Mouse (Mus musculus) layer of hippocampus, adult 18-20 months (tissue): ENCODE results near the gene Zfp46. TPM values are rescaled to one million over a fixed set of nuclear protein-coding genes. Genes with fewer than 3 reads are reported as not detected.

Source experiments
- DNase-seq, 2 experiments: peaks; one replicate each; pipeline ENCODE4 v3.0.0; 2022; ENCODE audit warnings: low spot score in 2 of 2
- total RNA-seq, 2 experiments: library from RNA; stranded (reverse); gene quantifications; 2 replicates each; pipeline ENCODE4 v1.2.3; 2021

Zfp46 gene
- total RNA-seq, 2 experiments from 2014 or later, result 34.2 to 34.6 TPM

DNA sequence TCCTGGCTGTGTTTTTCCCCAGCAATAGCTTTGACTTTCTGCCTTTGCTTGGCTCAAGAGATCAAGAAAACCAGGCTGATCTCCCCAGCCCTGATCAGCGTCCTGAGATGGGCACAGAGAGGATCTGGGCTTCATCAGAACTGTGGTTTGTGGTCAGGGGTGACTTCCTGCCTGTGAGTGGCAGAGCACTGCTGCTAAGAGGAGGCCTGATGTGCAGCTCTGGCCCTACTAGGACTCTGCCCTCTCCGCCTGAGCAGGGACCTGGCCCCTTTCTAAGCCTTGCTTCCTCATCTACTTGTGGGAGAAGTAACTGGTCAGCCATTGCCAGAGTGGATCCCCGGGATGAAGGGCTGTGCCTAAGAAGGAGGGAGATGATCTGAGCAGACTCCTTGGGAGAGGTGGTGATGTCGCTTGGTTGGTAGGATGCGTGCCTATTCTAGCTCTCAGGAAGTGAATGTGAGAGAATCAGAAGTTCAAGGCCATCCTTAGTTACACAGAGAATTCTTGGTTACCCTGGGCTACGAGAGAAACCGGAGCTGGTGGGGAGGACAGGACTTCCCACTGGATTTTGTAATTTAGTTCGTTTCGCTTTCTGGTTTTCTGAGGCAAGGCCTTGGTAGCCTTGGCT lies 17.7 kb upstream of the Zfp46 start:
- DNase-seq, result no peak

DNA sequence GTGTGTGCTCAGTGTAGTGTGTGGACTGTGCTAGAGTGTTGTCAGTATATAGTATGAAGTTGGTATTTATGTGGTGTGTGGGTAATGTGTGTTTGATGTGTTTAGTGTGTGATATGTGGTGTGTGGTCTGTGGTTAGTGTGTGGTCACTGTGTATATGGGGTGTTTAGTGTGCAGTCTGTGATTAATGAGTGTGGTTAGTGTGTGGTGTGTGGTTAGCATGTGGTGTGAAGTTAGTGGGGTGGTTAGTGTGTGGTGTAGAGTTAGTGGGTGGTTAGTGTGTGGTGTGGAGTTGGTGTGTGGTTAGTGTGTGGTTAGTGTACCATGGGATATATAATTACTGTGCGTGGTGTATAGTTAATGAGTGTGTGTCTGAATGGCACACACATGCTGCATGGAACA lies 15.6 kb upstream of the Zfp46 start:
- no peak for DNase-seq

DNA sequence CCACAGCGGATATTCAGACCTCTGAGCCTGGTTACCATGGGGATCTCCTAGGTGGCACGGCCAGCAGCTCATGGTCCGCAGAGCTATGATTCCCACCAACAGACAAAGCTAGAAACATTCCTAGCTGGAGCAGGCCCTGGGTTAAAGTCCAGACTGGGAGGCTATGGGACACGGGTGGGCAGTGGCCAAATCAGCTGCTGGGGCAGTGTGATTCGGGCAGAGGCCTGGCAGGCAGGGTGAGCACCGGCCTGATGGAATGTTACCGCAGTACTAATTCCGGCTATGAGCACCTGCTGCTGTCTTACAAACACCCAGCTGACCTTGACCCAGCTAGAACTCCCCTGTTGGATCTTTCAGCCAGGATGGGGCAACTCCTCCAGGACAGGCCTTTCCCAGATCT lies 13.8 kb upstream of the Zfp46 start:
- DNase-seq, result no peak

DNA sequence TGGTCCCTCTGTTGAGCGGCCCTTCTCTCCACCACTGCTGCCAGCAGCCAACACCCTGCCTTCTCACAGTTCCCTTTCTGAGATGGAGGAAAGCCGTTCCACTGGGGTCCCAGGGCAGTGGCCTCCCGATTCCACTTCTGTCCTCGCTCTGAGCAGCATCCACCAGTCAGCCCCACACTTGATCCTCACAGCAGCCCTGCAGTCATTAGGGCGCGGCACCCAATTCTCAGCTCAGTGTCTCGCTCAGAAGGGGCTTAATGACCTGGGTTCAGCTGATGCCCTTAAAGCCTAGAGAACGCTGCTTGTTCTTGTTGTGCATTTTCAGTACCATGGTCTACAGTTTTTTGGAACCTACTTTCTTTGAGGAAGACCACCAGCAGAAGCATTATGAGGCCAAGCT lies 3.4 kb upstream of the Zfp46 start:
- no peak for DNase-seq

DNA sequence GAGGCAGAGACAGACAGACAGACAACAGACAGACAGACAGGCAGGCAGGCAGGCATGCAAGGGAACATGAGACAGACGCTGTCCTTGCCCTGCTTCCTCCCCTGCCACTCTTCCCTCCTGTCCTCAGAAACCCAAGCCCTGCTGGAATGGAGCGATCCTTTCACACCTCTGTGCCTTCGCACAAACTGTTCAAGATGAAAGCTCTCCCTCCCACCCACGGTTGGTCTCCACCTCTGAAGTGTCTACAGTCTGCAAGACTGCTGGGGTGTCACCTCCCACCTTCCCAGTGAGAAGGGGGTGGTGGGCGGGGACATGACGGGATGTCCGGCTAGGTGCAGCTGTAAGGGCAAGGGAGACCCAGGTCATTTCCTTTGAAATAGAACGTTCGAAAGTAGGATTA lies 2.9 kb upstream of the Zfp46 start:
- DNase-seq, result no peak

DNA sequence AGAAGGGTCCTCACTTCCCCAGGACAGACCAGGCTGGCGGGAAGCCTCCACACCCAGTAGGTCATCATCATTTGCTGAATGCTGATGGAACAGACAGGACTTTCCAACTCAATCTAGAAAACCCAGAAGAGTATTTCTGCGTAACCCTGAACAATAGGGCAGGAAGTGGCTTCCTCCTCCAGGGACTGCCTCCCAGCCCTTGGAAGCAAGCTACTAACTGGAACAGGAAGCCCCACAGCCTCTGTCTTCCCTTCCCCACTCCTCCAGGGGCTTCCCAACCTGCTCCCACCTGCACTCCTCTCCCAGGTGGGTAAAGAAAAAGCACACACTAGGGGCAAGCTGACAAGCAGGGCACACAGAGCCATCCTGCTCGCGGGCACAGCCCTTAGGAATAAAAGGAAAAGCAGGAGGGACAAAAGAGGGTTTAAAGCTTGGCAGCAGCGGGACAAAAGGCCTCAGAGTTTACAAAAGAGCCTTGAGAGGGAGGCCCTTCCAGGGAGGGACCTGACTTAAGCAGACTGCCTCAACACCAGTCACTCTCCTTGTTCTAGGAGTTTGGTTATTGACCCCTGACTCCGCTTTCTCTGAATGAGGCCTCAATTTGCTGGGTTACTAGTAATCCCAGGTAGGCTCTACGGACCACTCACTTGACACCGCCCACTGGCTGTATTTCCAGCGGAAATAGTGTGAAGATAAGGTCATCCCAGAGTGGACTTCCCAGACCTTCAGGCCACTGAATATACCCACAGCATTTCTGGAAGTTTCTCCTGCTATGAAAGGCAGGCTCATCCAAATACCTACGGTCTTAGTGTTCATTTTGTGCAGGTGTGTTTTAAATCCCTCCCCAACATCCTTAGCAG lies 1.6 kb upstream of the Zfp46 start:
- DNase-seq, result no peak

DNA sequence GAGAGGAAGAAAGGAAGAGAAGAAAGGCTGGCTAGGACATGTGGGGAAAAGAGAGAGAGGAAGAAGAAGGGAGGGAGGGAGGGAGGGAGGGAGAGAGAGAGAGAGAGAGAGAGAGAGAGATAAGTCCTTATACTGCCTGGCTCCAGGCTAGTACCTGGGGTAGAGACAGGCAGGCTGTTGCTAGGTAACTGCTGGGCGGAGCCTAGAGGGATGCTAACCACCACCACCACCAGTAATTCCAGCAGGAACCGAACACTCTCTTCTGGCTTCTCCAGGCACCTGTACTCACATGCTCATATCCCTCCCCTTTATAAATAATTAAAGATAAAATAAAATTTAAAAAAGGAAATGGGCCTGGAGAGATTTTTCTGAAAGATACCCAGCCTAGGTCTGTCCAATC lies 700 bp upstream of the Zfp46 start:
- no peak for DNase-seq

DNA sequence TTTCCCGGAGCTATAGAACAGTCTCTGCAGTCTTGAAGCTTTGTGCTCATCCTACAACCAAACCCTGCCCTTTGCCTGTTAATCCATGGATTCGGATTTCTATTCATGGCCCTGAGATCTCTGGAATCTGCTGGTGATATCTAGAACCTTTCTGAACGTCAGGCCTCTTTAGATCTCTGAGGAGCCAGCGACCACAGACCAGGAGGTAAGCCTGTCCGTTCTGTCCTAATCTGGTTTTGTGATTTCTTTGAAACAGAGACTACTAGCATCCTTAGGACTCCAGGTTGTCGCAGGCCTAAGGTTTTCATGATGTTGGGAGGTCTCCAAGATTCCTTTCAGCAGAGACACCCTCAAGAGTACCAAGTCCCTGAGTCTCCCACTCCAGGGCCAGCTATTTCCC lies 408 bp downstream of the Zfp46 start:
- DNase-seq, result no peak

DNA sequence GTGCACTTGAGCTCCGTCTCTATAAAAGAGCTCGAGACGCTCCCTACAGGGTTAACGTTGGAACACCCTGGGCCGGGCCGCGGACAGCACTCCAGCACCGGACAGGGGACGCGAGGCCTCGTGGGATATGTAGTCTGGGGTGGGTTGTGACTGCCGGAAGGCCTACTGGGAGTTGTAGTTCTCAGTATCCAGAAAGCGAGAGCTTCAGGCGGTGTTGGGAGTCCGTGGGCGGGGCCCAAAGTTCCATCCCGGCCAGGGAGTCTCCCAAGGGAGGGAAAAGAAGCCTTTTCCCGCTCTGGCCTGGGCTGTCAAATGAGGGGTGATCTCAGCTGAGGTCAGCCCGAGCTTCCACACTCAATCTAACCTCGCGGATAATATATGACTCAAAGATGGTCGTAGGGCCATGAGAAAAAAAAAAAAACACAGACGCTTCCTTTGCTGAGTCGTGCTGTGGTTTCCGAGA lies 896 bp downstream of the Zfp46 start:
- DNase-seq, result peak; percentile 91 to 97

DNA sequence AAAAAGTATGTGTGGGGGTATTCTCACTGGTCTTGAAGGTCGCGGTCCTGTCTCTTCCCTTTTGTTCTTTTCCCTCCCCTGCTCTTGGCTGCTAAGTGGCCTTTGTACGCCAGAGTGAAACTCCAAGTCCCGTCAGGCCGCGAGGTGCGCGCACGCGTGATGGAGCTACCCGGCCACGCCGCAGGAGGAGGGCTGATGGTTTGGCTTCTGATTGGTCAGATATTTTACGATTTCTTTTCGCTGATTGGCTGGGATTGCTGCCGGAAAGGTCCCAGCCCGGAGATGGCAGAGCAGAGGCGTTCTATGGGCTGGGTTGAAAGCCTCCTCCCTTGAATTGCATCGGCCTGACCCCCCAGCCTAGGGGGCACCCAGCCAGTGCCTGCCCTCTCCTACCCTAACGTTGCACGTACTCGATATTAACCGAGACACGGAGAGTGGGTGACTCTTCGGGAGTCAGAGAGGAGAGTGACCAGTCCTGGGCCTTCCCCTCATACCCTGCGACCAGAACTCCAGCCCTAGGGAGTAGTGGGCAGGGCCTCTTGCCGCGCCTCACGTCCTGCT lies 1.4 kb downstream of the Zfp46 start:
- peak; percentile 95 to 98 for DNase-seq

DNA sequence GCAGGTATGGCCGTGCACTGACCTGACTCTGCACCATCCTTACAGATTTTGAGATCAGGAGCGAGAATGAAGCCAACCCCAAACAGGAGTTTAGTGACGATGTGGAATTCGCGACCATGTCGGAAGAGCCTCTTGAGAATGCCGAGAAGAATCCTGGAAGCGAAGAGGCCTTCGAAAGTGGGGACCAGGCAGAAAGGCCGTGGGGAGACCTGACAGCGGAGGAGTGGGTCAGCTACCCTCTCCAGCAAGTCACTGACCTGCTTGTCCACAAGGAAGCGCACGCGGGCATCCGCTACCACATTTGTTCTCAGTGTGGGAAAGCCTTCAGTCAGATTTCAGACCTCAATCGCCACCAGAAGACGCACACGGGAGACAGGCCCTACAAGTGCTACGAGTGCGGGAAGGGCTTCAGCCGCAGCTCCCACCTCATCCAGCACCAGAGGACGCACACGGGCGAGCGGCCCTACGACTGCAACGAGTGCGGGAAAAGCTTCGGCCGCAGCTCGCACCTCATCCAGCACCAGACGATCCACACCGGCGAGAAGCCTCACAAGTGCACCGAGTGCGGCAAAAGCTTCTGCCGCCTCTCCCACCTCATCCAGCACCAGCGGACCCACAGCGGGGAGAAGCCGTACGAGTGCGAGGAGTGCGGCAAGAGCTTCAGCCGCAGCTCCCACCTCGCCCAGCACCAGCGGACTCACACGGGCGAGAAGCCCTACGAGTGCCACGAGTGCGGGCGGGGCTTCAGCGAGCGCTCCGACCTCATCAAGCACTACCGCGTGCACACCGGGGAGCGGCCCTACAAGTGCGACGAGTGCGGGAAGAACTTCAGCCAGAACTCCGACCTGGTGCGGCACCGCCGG lies 5.7 kb downstream of the Zfp46 start:
- no peak for DNase-seq

DNA sequence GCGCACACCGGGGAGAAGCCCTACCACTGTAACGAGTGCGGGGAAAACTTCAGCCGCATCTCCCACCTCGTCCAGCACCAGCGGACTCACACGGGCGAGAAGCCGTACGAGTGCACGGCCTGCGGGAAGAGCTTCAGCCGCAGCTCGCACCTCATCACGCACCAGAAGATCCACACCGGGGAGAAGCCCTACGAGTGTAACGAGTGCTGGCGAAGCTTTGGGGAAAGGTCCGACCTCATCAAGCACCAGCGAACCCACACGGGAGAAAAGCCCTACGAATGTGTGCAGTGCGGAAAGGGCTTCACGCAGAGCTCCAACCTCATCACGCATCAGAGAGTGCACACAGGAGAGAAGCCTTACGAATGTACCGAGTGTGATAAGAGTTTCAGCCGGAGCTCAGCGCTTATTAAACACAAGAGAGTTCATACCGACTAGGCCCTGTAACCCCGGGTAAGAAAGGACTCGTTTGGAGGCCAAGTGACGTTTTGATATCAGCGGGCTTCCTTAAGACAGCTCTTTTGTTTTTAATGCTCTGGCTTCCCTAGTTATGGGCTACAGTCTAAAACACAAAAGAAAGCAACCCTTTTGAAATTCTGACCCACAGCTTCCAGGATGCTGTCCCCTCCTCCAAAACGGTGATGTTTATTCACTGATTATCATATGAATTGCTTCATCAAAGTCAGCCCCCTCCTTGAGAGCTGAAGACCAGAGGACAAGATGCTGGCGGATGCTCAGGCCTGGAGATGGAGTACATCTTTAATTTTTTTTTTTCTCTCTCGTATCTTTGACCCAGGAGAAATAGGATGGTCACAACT lies 6.5 kb downstream of the Zfp46 start:
- no peak for DNase-seq

DNA sequence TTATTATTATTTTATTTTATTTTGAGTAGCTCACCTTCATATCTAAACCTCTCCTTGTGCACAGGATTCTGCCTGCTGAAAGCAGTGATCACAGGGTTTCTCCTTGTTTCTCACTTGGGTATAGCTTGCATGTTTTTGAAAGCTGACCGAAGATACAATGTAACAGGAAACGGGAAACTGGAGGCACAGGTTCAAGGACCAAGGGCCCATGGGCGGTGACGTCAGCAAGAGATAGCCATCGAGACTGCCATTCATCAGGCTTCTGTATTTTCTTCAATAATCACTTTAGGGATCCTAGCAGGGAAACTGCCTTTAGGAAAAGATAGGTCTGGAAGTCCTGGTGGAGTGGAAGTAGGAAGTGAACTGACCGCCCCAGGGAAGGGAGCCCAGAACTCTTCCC lies 7.2 kb downstream of the Zfp46 start:
- no peak for DNase-seq

DNA sequence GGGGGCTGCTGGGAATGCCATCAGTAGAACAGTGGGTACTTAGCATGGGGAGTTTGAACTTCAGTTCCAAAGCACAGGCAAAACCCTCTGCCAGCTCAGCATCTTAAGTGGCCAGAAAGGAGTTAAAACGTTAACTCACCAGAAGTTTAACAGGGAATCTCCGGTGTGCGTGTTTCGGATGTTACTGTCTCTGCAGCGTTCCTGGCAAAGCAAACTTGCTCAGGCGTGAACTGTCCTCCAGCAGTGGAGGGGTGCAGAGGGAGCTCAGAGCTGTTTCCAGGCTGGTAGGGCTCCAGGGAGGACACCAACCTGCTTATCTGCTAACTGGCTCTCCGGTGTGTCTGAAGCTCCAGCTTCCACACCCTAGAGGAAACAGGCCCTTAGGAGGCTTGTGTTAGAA lies 11.5 kb downstream of the Zfp46 start:
- DNase-seq, result no peak

DNA sequence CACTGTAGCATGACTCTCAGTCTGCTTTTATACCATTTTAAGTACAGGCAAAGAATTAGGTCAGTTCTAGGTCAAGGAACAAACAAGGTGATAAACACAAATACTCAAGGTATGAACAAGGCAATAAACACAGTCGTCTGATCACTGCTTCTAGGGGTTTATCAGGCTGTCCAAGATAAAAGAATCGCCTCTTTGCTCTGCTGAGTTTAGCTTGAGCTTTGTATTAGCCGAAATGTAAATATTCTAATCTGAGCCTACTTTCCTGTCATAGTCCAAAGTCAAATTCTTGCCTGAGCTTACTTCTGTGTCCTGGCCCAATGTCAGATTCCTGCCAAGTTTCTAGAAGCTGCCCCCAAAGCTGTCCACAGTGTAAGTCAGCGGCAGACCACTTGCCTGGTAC lies 18.0 kb downstream of the Zfp46 start:
- DNase-seq, result no peak

DNA sequence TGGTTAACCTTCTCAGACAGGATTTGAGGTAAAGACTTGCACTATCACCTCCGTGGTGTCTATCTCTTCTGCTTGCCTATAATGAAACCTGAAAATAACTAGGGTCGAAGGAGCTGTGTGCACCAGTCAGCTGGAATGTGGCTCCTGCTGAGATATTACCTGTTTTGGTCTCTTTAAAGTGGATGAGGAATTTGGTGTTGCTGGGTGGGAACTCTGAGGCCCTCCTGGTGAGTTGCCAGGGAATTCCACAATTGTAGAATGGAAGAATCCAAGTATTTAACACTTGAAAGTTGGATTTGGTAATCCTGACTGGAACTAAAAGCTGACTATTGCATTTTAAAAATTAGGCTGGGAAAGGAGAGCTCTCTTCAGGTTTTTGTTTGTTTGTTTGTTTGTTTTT lies 19.7 kb downstream of the Zfp46 start:
- DNase-seq, result no peak

DNA sequence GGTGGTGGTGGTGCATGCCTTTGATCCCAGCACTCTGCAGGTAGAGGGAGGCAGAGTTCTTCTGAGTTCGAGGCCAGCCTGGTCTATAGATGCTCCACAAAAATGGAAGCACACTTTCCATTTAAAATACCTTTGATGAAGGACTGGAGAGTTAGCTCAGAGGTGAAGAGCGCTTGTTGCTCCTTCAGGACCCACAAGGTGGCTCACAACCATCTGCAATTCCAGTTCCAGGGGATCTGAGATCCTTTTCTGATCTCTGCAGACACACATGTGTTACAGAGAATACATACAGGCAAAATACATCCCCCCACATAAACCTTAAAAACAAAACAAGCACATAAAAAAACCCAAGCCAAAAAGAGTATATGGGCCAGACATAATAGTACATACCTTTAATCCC lies 23.9 kb downstream of the Zfp46 start:
- DNase-seq, result no peak

DNA sequence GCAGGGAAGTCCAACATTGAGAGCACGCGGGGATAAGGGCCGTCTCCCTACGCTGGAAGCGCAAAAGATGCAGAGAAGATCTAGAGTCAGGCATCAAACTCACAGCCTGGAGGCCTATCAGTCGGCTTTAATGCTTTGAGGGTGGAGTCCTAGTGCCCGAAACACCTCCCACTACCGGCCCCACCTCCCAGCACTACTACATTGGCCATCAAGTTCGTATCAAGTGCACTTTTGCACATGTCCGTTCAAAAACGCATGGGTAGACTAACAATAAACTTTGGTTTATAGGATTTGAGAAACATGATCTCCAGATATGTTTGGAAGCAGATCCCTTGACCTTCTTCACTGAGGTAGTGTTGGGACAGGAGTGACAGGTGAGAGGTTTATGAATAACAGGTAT lies 25.3 kb downstream of the Zfp46 start:
- DNase-seq, result no peak

DNA sequence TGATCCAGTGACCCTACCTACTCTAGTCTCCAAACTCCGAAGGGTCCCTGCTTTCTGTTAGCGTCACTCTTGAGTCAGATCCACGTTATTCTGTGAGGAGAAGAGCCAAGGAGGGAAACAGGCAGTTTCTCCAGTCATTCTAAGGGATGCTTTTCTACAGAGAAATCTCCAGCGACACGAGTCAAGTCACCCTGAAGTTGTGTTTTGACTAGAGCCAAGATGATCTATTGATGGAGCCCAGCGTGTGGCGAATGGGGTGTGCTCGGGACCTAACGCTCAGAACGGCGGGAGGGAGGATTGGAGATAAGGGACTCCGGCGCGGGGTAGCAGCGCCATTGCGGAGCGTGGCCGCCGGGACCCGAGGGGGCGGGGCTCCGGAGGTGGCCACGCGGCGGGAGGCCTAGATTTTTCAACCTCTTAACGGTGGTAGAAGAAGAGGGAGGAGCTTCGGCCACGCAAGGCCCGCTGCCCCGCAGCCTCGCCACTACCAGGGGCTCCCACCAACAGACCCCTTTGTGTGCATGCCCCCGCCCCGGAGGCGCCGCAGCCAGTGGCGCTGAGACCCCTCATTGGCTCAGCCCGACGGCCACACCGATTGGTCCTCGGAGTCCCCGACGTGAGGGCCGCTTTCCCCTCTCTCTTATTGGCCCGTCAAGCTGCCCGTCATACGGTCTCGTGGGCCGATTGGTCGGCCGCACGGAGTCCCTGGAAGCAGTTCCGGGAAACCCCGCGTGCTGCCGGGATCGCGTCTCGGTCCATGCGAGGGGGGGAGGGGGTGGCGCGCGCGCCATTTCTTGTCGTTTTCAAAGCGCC lies 26.0 kb downstream of the Zfp46 start, which contains the start of gene Hnrnpr:
Gene Hnrnpr, plus strand, starts transcription at position 714 of the 813 bp plus-strand sequence.
- DNase-seq, result peak; percentile 97 to 99
